ENCODE assay signal across 30 mouse cellular contexts in the genomic region with DNA sequence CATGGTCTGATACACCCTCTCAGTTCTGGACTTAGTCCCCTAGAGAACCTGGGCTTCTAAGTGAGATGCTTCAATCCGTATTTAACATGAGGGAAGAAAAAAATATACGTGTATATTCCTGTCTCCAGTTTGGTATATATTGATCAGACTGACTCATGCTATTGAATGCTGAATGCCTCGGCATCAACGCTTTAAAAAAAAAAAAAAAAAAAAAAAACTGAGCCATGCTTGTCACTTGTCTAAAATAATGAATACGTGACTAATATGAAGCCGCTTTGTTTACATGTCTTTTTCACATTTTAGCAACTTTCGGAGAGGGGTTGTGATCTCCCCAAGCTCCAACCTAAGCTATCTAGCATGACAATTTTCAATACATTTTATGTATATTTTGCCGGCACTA. TPM values are rescaled to one million over a fixed set of nuclear protein-coding genes. Genes with fewer than 3 reads are reported as not detected.
"Had no signal": no experiment of that assay in that cellular context is flagged by ENCODE, and none has a peak within 500 bp of the region (broad histone marks: within the 10 kb centered on the region; RNA-seq: fewer than 3 reads in every experiment).

No protein-coding gene starts in this region.

- H3K27me3 ChIP-seq: heart, embryonic 12.5 days; hindbrain, embryonic 12.5 days; intestine, embryonic 15.5 days; limb, embryonic 12.5 days had no signal

- DNase-seq: gastrocnemius, postnatal 14 days; gastrocnemius, postnatal 36 days; heart, postnatal 10 days; heart, postnatal 4 days; kidney, adult 18-20 months; kidney, adult 8-10 months; kidney, postnatal 14 days; kidney, postnatal 36 days; liver had no signal

- H3K9me3 ChIP-seq: heart, embryonic 10.5 days; heart, embryonic 12.5 days; hindbrain, embryonic 10.5 days; hindbrain, embryonic 12.5 days; intestine, embryonic 15.5 days; limb, embryonic 10.5 days; limb, embryonic 12.5 days had no signal

- H3K27ac ChIP-seq: heart, embryonic 10.5 days; hindbrain, embryonic 10.5 days; hindbrain, embryonic 12.5 days; hindbrain, embryonic 14.5 days; intestine, embryonic 15.5 days; kidney, postnatal 0 days; layer of hippocampus, adult 2 months; left cerebral cortex, adult 2 months; limb, embryonic 12.5 days had no signal

- H3K4me3 ChIP-seq: heart, embryonic 10.5 days; heart, embryonic 12.5 days; hindbrain, embryonic 10.5 days; hindbrain, embryonic 12.5 days; intestine, embryonic 15.5 days; layer of hippocampus, adult 2 months; left cerebral cortex, adult 2 months; limb, embryonic 10.5 days; limb, embryonic 12.5 days had no signal

- H3K9ac ChIP-seq: heart, embryonic 12.5 days; hindbrain, embryonic 12.5 days; hindbrain, embryonic 14.5 days; intestine, embryonic 15.5 days; limb, embryonic 12.5 days had no signal

- H3K4me2 ChIP-seq: heart, embryonic 12.5 days; hindbrain, embryonic 12.5 days; hindbrain, embryonic 14.5 days; intestine, embryonic 15.5 days; limb, embryonic 12.5 days; liver, embryonic 11.5 days had no signal

- H3K4me1 ChIP-seq: limb, embryonic 10.5 days had no signal

- ATAC-seq: hindbrain, embryonic 16.5 days; inflammation-experienced regulatory T-cells, adult 6 months; intestine, embryonic 15.5 days; intestine, postnatal 0 days had no signal

RNA-seq across cellular contexts. Expression of gene Pnldc1, which starts 0.4 kb away (rescaled TPM):
- total RNA-seq: gastrocnemius, postnatal 36 days had no signal

RNA-seq across cellular contexts. Expression of gene Acat3, which starts 30.0 kb away (rescaled TPM):
- total RNA-seq: gastrocnemius, adult 18-20 months; gastrocnemius, adult 8-10 months; gastrocnemius, postnatal 14 days; gastrocnemius, postnatal 36 days; heart, postnatal 10 days; heart, postnatal 25 days; heart, postnatal 4 days had no signal

RNA-seq across cellular contexts. Expression of gene Mrgprh, which starts 34.6 kb away (rescaled TPM):
- total RNA-seq: layer of hippocampus, postnatal 10 days; left cerebral cortex, adult 2 months had no signal
- polyA plus RNA-seq: heart, embryonic 10.5 days; heart, embryonic 12.5 days; heart, embryonic 16.5 days; hindbrain, embryonic 10.5 days; hindbrain, embryonic 12.5 days; hindbrain, embryonic 14.5 days; hindbrain, embryonic 16.5 days; inflammation-experienced regulatory T-cells, adult 6 months; intestine, embryonic 15.5 days; intestine, postnatal 0 days; kidney, embryonic 14.5 days; kidney, postnatal 0 days; liver, embryonic 11.5 days had no signal
